In genomic region chr13:3872832-3873231, GRCm38 (mm10) we compare ENCODE assay signal across 41 mouse cellular contexts. TPM values are rescaled to one million over a fixed set of nuclear protein-coding genes. Genes with fewer than 3 reads are reported as not detected.
"Had no signal": no experiment of that assay in that cellular context is flagged by ENCODE, and none has a peak within 500 bp of the region (broad histone marks: within the 10 kb centered on the region; RNA-seq: fewer than 3 reads in every experiment).

No protein-coding gene starts in this region.

- H3K27me3 ChIP-seq: heart, embryonic 13.5 days; heart, embryonic 15.5 days; hindbrain, embryonic 12.5 days; kidney, embryonic 15.5 days; limb, embryonic 13.5 days; limb, embryonic 15.5 days had no signal

- H3K36me3 ChIP-seq: heart, embryonic 13.5 days; heart, embryonic 15.5 days; hindbrain, embryonic 10.5 days; hindbrain, embryonic 12.5 days; kidney, embryonic 15.5 days; limb, embryonic 13.5 days; limb, embryonic 15.5 days had no signal

- H3K9ac ChIP-seq: heart, embryonic 13.5 days; heart, embryonic 15.5 days; hindbrain, embryonic 12.5 days; hindbrain, embryonic 14.5 days; kidney, embryonic 15.5 days; limb, embryonic 13.5 days; limb, embryonic 15.5 days had no signal

- ATAC-seq: hindbrain, embryonic 16.5 days; intestine, embryonic 16.5 days had no signal

- H3K27ac ChIP-seq: gastrocnemius, adult 2 months; heart, adult 2 months; heart, embryonic 13.5 days; heart, embryonic 15.5 days; hindbrain, embryonic 10.5 days; hindbrain, embryonic 12.5 days; hindbrain, embryonic 14.5 days; kidney, embryonic 15.5 days; kidney, postnatal 0 days; limb, embryonic 13.5 days; limb, embryonic 15.5 days had no signal

- H3K9me3 ChIP-seq: heart, embryonic 13.5 days; heart, embryonic 15.5 days; hindbrain, embryonic 10.5 days; hindbrain, embryonic 12.5 days; kidney, embryonic 15.5 days; limb, embryonic 13.5 days; limb, embryonic 15.5 days had no signal

- DNase-seq: gastrocnemius, adult 2 months; gastrocnemius, postnatal 10 days; gastrocnemius, postnatal 25 days; heart, adult 2 months; heart, postnatal 14 days; heart, postnatal 4 days; kidney, adult 11 months; kidney, adult 2 months; kidney, adult 9 months; kidney, postnatal 14 days; kidney, postnatal 36 days; layer of hippocampus, adult 9-11 months; layer of hippocampus, postnatal 36 days; left cerebral cortex, postnatal 4 days had no signal

- H3K4me3 ChIP-seq: gastrocnemius, adult 2 months; heart, adult 2 months; heart, embryonic 13.5 days; heart, embryonic 15.5 days; hindbrain, embryonic 10.5 days; hindbrain, embryonic 12.5 days; kidney, embryonic 15.5 days; limb, embryonic 13.5 days; limb, embryonic 15.5 days had no signal

- H3K4me1 ChIP-seq: hindbrain, embryonic 12.5 days; limb, embryonic 13.5 days had no signal

- H3K4me2 ChIP-seq: heart, embryonic 11.5 days; heart, embryonic 13.5 days; heart, embryonic 15.5 days; hindbrain, embryonic 12.5 days; hindbrain, embryonic 14.5 days; kidney, embryonic 15.5 days; limb, embryonic 13.5 days; limb, embryonic 15.5 days had no signal

RNA-seq across cellular contexts. Expression of gene Calm5, which starts 18.9 kb away (rescaled TPM):
- total RNA-seq: gastrocnemius, adult 2 months; gastrocnemius, postnatal 10 days; gastrocnemius, postnatal 25 days; gastrocnemius, postnatal 4 days; granulocyte monocyte progenitor cell, adult 5-6 weeks; heart, adult 2 months; heart, postnatal 14 days; heart, postnatal 4 days; layer of hippocampus, adult 18-20 months; layer of hippocampus, adult 8-10 months; layer of hippocampus, postnatal 14 days; layer of hippocampus, postnatal 36 days; left cerebral cortex, adult 18-20 months; left cerebral cortex, adult 8-10 months; left cerebral cortex, postnatal 10 days; left cerebral cortex, postnatal 25 days; left cerebral cortex, postnatal 4 days had no signal
- polyA plus RNA-seq: frontal cortex, adult 2 months; heart, adult 2 months; heart, embryonic 11.5 days; heart, embryonic 13.5 days; heart, embryonic 15.5 days; heart, postnatal 0 days; hindbrain, embryonic 10.5 days; hindbrain, embryonic 12.5 days; hindbrain, embryonic 14.5 days; hindbrain, embryonic 16.5 days; intestine, embryonic 14.5 days; intestine, embryonic 16.5 days; kidney, adult 2 months; kidney, embryonic 15.5 days; kidney, postnatal 0 days; large intestine, adult 2 months; limb, embryonic 11.5 days; limb, embryonic 13.5 days; liver, embryonic 16.5 days had no signal

RNA-seq across cellular contexts. Expression of gene Calm4, which starts 35.3 kb away (rescaled TPM):
- total RNA-seq: gastrocnemius, adult 2 months; gastrocnemius, postnatal 10 days; gastrocnemius, postnatal 25 days; granulocyte monocyte progenitor cell, adult 5-6 weeks; heart, adult 2 months; heart, postnatal 14 days; heart, postnatal 4 days; layer of hippocampus, adult 18-20 months; layer of hippocampus, adult 8-10 months; layer of hippocampus, postnatal 14 days; layer of hippocampus, postnatal 36 days; left cerebral cortex, adult 18-20 months; left cerebral cortex, adult 8-10 months; left cerebral cortex, postnatal 10 days; left cerebral cortex, postnatal 25 days; left cerebral cortex, postnatal 4 days had no signal
- polyA plus RNA-seq: frontal cortex, adult 2 months; heart, adult 2 months; heart, embryonic 11.5 days; heart, embryonic 13.5 days; heart, postnatal 0 days; hindbrain, embryonic 10.5 days; hindbrain, embryonic 12.5 days; hindbrain, embryonic 14.5 days; intestine, embryonic 14.5 days; kidney, adult 2 months; kidney, postnatal 0 days; large intestine, adult 2 months; limb, embryonic 11.5 days; limb, embryonic 13.5 days; liver, embryonic 16.5 days had no signal

RNA-seq across cellular contexts. Expression of gene Tubal3, which starts 45.2 kb away (rescaled TPM):
- total RNA-seq: gastrocnemius, adult 2 months; gastrocnemius, postnatal 10 days; gastrocnemius, postnatal 25 days; gastrocnemius, postnatal 4 days; granulocyte monocyte progenitor cell, adult 5-6 weeks; heart, adult 2 months; heart, postnatal 14 days; heart, postnatal 4 days; layer of hippocampus, adult 18-20 months; layer of hippocampus, adult 8-10 months; layer of hippocampus, postnatal 14 days; layer of hippocampus, postnatal 36 days; left cerebral cortex, adult 18-20 months; left cerebral cortex, adult 8-10 months; left cerebral cortex, postnatal 10 days; left cerebral cortex, postnatal 25 days; left cerebral cortex, postnatal 4 days had no signal
- polyA plus RNA-seq: frontal cortex, adult 2 months; heart, adult 2 months; heart, embryonic 11.5 days; heart, embryonic 13.5 days; heart, embryonic 15.5 days; heart, postnatal 0 days; hindbrain, embryonic 12.5 days; hindbrain, embryonic 14.5 days; hindbrain, embryonic 16.5 days; kidney, adult 2 months; kidney, embryonic 15.5 days; kidney, postnatal 0 days; limb, embryonic 11.5 days; limb, embryonic 13.5 days; limb, embryonic 15.5 days had no signal
